23 mouse cellular contexts compared by ENCODE assay signal in the genomic region with DNA sequence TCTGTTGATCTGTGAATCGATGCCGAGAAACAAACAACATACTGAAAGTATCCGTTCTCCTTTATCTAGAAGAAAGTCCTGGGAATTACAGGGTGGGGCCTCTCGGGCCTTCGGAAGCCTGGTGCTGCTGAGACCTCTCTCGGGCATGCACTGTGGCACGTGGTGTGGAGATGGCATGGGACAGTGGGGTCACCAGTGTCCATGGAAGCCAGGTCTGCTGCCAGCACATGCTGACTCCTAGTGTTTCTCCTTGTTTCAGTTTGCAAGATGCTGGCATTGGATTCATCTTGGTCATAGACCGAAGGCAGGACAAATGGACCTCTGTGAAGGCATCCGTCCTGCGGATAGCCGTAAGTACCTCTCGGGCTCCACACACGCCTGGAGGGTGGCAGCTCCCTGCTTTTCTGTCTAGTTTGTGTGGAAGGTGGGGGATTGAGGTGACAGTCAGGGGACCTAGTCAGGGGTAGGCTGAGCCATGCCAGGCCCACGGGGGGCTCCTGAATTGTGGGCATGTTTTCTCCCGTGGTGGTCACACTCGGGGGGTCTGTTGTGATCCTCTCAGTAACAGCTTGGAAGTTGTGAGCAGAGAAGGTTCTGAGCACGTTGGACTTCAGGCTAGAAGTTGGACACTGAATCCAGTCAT. TPM values are rescaled to one million over a fixed set of nuclear protein-coding genes. Genes with fewer than 3 reads are reported as not detected.
DNase-seq lines count a peak whose midpoint lies in the region; ATAC-seq and TF ChIP-seq lines count a peak whose summit lies in the region.
"Had no signal": no experiment of that assay in that cellular context is flagged by ENCODE, and none has a peak within 500 bp of the region (broad histone marks: within the 10 kb centered on the region; RNA-seq: fewer than 3 reads in every experiment).

No protein-coding gene starts in this region.

- no peaks in the 10 kb centered on the region for H3K27me3 ChIP-seq in midbrain, embryonic 11.5 days (ENCODE audit: control insufficient read depth, insufficient read depth, low read length)
- no peaks in the 10 kb centered on the region for H3K27me3 ChIP-seq in midbrain, postnatal 0 days (ENCODE audit: insufficient read depth, low read length)
- H3K27me3 ChIP-seq in cerebellum, adult 2 months (ENCODE audit: control insufficient read depth, insufficient read depth, low read length), result no peaks in the 10 kb centered on the region
- no peaks in the 10 kb centered on the region for H3K27me3 ChIP-seq in thymus, adult 2 months (ENCODE audit: control insufficient read depth, insufficient read depth, low read length)
- H3K27me3 ChIP-seq: forebrain, embryonic 12.5 days; limb, embryonic 13.5 days had no signal

- peak overlapping the region; percentile 97 for H3K27ac ChIP-seq in layer of hippocampus, adult 2 months
- no peak overlapping the region for H3K27ac ChIP-seq in midbrain, embryonic 11.5 days (ENCODE audit: low read depth, low read length)
- no peak overlapping the region for H3K27ac ChIP-seq in midbrain, postnatal 0 days (ENCODE audit: low read depth, low read length)
- peak overlapping the region; percentile 81 for H3K27ac ChIP-seq in cerebellum, adult 2 months (ENCODE audit: insufficient read depth, low read length)
- peak overlapping the region; percentile 38 for H3K27ac ChIP-seq in cortical plate, adult 2 months (ENCODE audit: insufficient read depth, low read length)
- no peak overlapping the region for H3K27ac ChIP-seq in thymus, adult 2 months (ENCODE audit: control insufficient read depth, insufficient read depth, low read length)
- H3K27ac ChIP-seq: forebrain, embryonic 12.5 days; hindbrain, embryonic 14.5 days; limb, embryonic 13.5 days; liver, embryonic 14.5 days; midbrain, embryonic 10.5 days had no signal

- TF ChIP-seq CTCF in layer of hippocampus, adult 2 months (conservative IDR thresholded peaks at IDR 0.05), result no peak
- no peak for TF ChIP-seq CTCF in midbrain, postnatal 0 days (IDR thresholded peaks at IDR 0.05)
- TF ChIP-seq CTCF in cerebellum, adult 2 months (IDR thresholded peaks at IDR 0.05; ENCODE audit: borderline replicate concordance, insufficient read depth, low read depth, low read length), result no peak
- no peak for TF ChIP-seq CTCF in cortical plate, adult 2 months (IDR thresholded peaks at IDR 0.05; ENCODE audit: extremely low read depth, insufficient read depth, low read length)
- TF ChIP-seq CTCF in thymus, adult 2 months (IDR thresholded peaks at IDR 0.05; ENCODE audit: borderline replicate concordance, control insufficient read depth, extremely low read depth, insufficient read depth, low read length, poor library complexity), result no peak

- no peaks in the 10 kb centered on the region for H3K4me1 ChIP-seq in midbrain, embryonic 11.5 days (ENCODE audit: control insufficient read depth, insufficient read depth, low read length)
- H3K4me1 ChIP-seq in midbrain, postnatal 0 days (ENCODE audit: insufficient read depth, low read length), result no peaks in the 10 kb centered on the region
- peaks cover 51% of the 10 kb centered on the region for H3K4me1 ChIP-seq in cerebellum, adult 2 months (ENCODE audit: control insufficient read depth, insufficient read depth, low read length)
- H3K4me1 ChIP-seq in cortical plate, adult 2 months (ENCODE audit: control insufficient read depth, insufficient read depth, low read length), result peaks cover 10% of the 10 kb centered on the region
- no peaks in the 10 kb centered on the region for H3K4me1 ChIP-seq in thymus, adult 2 months (replicated peaks; ENCODE audit: control insufficient read depth, insufficient read depth, low read length)
- H3K4me1 ChIP-seq: forebrain, embryonic 12.5 days; limb, embryonic 13.5 days; midbrain, embryonic 10.5 days had no signal

- H3K4me3 ChIP-seq in layer of hippocampus, adult 2 months, result peak overlapping the region; percentile 68
- H3K4me3 ChIP-seq in midbrain, embryonic 11.5 days (ENCODE audit: low read depth, low read length), result no peak overlapping the region
- no peak overlapping the region for H3K4me3 ChIP-seq in midbrain, postnatal 0 days (ENCODE audit: low read depth, low read length)
- peak overlapping the region; percentile 68 for H3K4me3 ChIP-seq in cerebellum, adult 2 months (replicated peaks; ENCODE audit: insufficient read depth, low read depth, low read length)
- peak overlapping the region; percentile 49 for H3K4me3 ChIP-seq in cortical plate, adult 2 months (ENCODE audit: insufficient read depth, low read length)
- H3K4me3 ChIP-seq in thymus, adult 2 months (ENCODE audit: control insufficient read depth, insufficient read depth, low read length), result no peak overlapping the region
- H3K4me3 ChIP-seq: forebrain, embryonic 12.5 days; limb, embryonic 13.5 days; midbrain, embryonic 10.5 days had no signal

- no peaks in the 10 kb centered on the region for H3K9me3 ChIP-seq in midbrain, embryonic 11.5 days (ENCODE audit: control insufficient read depth, low read length)
- H3K9me3 ChIP-seq in midbrain, postnatal 0 days (ENCODE audit: low read length), result no peaks in the 10 kb centered on the region
- H3K9me3 ChIP-seq: forebrain, embryonic 12.5 days had no signal

- H3K4me2 ChIP-seq in midbrain, embryonic 11.5 days, result no peak overlapping the region
- no peak overlapping the region for H3K4me2 ChIP-seq in midbrain, postnatal 0 days (ENCODE audit: low read depth, low read length, poor library complexity, severe bottlenecking)
- H3K4me2 ChIP-seq: forebrain, embryonic 12.5 days; hindbrain, embryonic 14.5 days; limb, embryonic 13.5 days had no signal

- 91% methylated on average over 17 of the region's 17 CpGs for WGBS in midbrain, embryonic 11.5 days
- 93% methylated on average over 17 of the region's 17 CpGs for WGBS in midbrain, postnatal 0 days
- 20% methylated on average over 17 of the region's 17 CpGs for WGBS in cerebellum, adult 2 months
- WGBS in thymus, adult 2 months, result 94% methylated on average over 17 of the region's 17 CpGs

- no peak overlapping the region for H3K9ac ChIP-seq in midbrain, embryonic 11.5 days (ENCODE audit: low read length)
- no peak overlapping the region for H3K9ac ChIP-seq in midbrain, postnatal 0 days (replicated peaks; ENCODE audit: low read length, poor library complexity, severe bottlenecking)
- H3K9ac ChIP-seq: forebrain, embryonic 12.5 days; hindbrain, embryonic 14.5 days; limb, embryonic 13.5 days; liver, embryonic 14.5 days had no signal

- DNase-seq in layer of hippocampus, adult 2 months (ENCODE audit: low spot score in 2 of 2), result no peak
- no peak for DNase-seq in layer of hippocampus, postnatal 36 days
- DNase-seq in midbrain, embryonic 11.5 days (ENCODE audit: low spot score, missing footprints), result peak; percentile 66
- DNase-seq in midbrain, postnatal 0 days (ENCODE audit: low spot score), result no peak
- DNase-seq in cerebellum, adult 2 months, result peak; percentile 60 to 67
- no peak for DNase-seq in thymus, adult 2 months
- DNase-seq in frontal cortex, postnatal 36 days (ENCODE audit: low spot score in 2 of 2), result no peak
- DNase-seq: gastrocnemius, postnatal 36 days; heart, postnatal 4 days; kidney, adult 18-20 months; spleen, adult 18-20 months had no signal

- TF ChIP-seq POLR2A in cerebellum, adult 2 months (IDR thresholded peaks at IDR 0.05; ENCODE audit: borderline replicate concordance, insufficient read depth, low read length), result no peak
- no peak for TF ChIP-seq POLR2A in cortical plate, adult 2 months (IDR thresholded peaks at IDR 0.05; ENCODE audit: extremely low read depth, insufficient read depth, low read length)
- no peak for TF ChIP-seq POLR2A in thymus, adult 2 months (IDR thresholded peaks at IDR 0.05; ENCODE audit: control insufficient read depth, extremely low read depth, insufficient read depth, low read length, poor library complexity)

- no peak for ATAC-seq in midbrain, embryonic 11.5 days (ENCODE audit: low FRiP score)
- ATAC-seq in midbrain, postnatal 0 days (ENCODE audit: low FRiP score), result no peak
- ATAC-seq: inflammation-experienced regulatory T-cells, adult 6 months had no signal

- peaks cover 4% of the 10 kb centered on the region; the same call in 1 of the 2 replicates for H3K36me3 ChIP-seq in midbrain, embryonic 11.5 days (ENCODE audit: control insufficient read depth, insufficient read depth, low read length)
- peaks cover 39% of the 10 kb centered on the region for H3K36me3 ChIP-seq in midbrain, postnatal 0 days (ENCODE audit: insufficient read depth, low read length)
- H3K36me3 ChIP-seq in thymus, adult 2 months (ENCODE audit: control insufficient read depth, insufficient read depth, low read length), result no peaks in the 10 kb centered on the region

RNA-seq across cellular contexts. Expression of a gene that starts 41.1 kb away (rescaled TPM):
- under 1 TPM in 1 of 2 experiments, not detected in 1; 0.20 TPM for total RNA-seq in layer of hippocampus, adult 2 months (2021)
- under 1 TPM in 1 of 2 experiments, not detected in 1; 0.17 TPM for total RNA-seq in layer of hippocampus, postnatal 36 days (2021)
- 0.07 and 0.14 TPM in 2 replicates for polyA plus RNA-seq in midbrain, embryonic 11.5 days (2014; fragmentation: Nextera tagmentation; extraction: Ambion mirVana)
- not detected in 2 replicates for total RNA-seq in midbrain, postnatal 0 days (2014; rRNA removed)
- polyA plus RNA-seq in midbrain, postnatal 0 days (2015; fragmentation: Nextera tagmentation; extraction: Ambion mirVana), result 0.07 and 0.09 TPM in 2 replicates
- 0.05 and 0.06 TPM in 2 replicates for polyA plus RNA-seq in cerebellum, adult 2 months (2012; rRNA removed)
- polyA plus RNA-seq in cortical plate, adult 2 months (2012; rRNA removed), result 0.11 and 0.13 TPM in 2 replicates
- 0.22 and 0.52 TPM in 2 replicates for polyA plus RNA-seq in thymus, adult 2 months (2012; rRNA removed)
- total RNA-seq: gastrocnemius, postnatal 36 days; heart, postnatal 4 days had no signal
- polyA plus RNA-seq: C2C12; embryonic facial prominence, embryonic 11.5 days; heart, embryonic 16.5 days; hindbrain, embryonic 14.5 days; inflammation-experienced regulatory T-cells, adult 6 months; limb, embryonic 13.5 days had no signal

RNA-seq across cellular contexts. Expression of a gene that starts 52.4 kb away (rescaled TPM):
- total RNA-seq in layer of hippocampus, adult 2 months (2021), result not detected
- not detected for total RNA-seq in layer of hippocampus, postnatal 36 days (2021)
- polyA plus RNA-seq in midbrain, embryonic 11.5 days (2014; fragmentation: Nextera tagmentation; extraction: Ambion mirVana), result 0.78 and 0.80 TPM in 2 replicates
- 0.33 TPM in 1 of 2 replicates, not detected in the other for total RNA-seq in midbrain, postnatal 0 days (2014; rRNA removed)
- polyA plus RNA-seq in midbrain, postnatal 0 days (2015; fragmentation: Nextera tagmentation; extraction: Ambion mirVana), result 0.21 TPM in 1 of 2 replicates, not detected in the other
- polyA plus RNA-seq in cerebellum, adult 2 months (2012; rRNA removed), result not detected in 2 replicates
- polyA plus RNA-seq in cortical plate, adult 2 months (2012; rRNA removed), result 0.06 TPM in 1 of 2 replicates, not detected in the other
- 1.3 and 1.8 TPM in 2 replicates for polyA plus RNA-seq in thymus, adult 2 months (2012; rRNA removed)
- total RNA-seq: gastrocnemius, postnatal 36 days; layer of hippocampus, postnatal 10 days; left cerebral cortex, postnatal 14 days had no signal
- polyA plus RNA-seq: C2C12; inflammation-experienced regulatory T-cells, adult 6 months had no signal

Comparison
In these comparisons a context has a peak if more than half of its experiments do, and no peak if none do; other contexts are left out.
1. DNase-seq: peak in midbrain, embryonic 11.5 days (single experiment) and cerebellum, adult 2 months (2 of 2); none in layer of hippocampus, adult 2 months (0 of 2), layer of hippocampus, postnatal 36 days (0 of 2), midbrain, postnatal 0 days (single experiment), thymus, adult 2 months (single experiment) and frontal cortex, postnatal 36 days (0 of 2).
2. H3K27ac ChIP-seq: peak in layer of hippocampus, adult 2 months (single experiment), cerebellum, adult 2 months (single experiment) and cortical plate, adult 2 months (single experiment); none in midbrain, embryonic 11.5 days (single experiment), midbrain, postnatal 0 days (single experiment) and thymus, adult 2 months (single experiment).
3. H3K4me3 ChIP-seq: peak in layer of hippocampus, adult 2 months (single experiment), cerebellum, adult 2 months (single experiment) and cortical plate, adult 2 months (single experiment); none in midbrain, embryonic 11.5 days (single experiment), midbrain, postnatal 0 days (single experiment) and thymus, adult 2 months (single experiment).